In genomic region chr1:106199686-106200085, GRCm38 (mm10) we compare ENCODE assay signal across 9 mouse cellular contexts. TPM values are rescaled to one million over a fixed set of nuclear protein-coding genes. Genes with fewer than 3 reads are reported as not detected.
DNase-seq lines count a peak whose midpoint lies in the region; ATAC-seq and TF ChIP-seq lines count a peak whose summit lies in the region.
"Had no signal": no experiment of that assay in that cellular context is flagged by ENCODE, and none has a peak within 500 bp of the region (broad histone marks: within the 10 kb centered on the region; RNA-seq: fewer than 3 reads in every experiment).

No protein-coding gene starts in this region.

- peak; percentile 22 for DNase-seq in cerebellum, adult 11 months
- DNase-seq in embryonic facial prominence, embryonic 10.5 days (ENCODE audit: low spot score): peak; percentile 52
- peak; percentile 85 for DNase-seq in heart, adult 8-10 months (ENCODE audit: low spot score)
- DNase-seq in kidney, adult 2 months: peak; percentile 84
- DNase-seq in left cerebral cortex, postnatal 36 days (ENCODE audit: low spot score in 2 of 2): peak; percentile 48 to 62
- peak; percentile 61 for DNase-seq in neural tube, embryonic 11.5 days (ENCODE audit: low spot score)
- peak; percentile 60 for DNase-seq in thymus, postnatal 4 days

- ATAC-seq in cerebellum, adult (ENCODE audit: insufficient number of reproducible peaks, low FRiP score, low TSS enrichment): no peak
- ATAC-seq in neural tube, embryonic 11.5 days (ENCODE audit: insufficient read depth, low FRiP score, low TSS enrichment): peak; percentile 86

- H3K4me3 ChIP-seq in embryonic facial prominence, embryonic 10.5 days: no peak overlapping the region
- no peak overlapping the region for H3K4me3 ChIP-seq in kidney, adult 2 months (ENCODE audit: insufficient read depth, low read depth, low read length)
- H3K4me3 ChIP-seq in neural tube, embryonic 11.5 days (ENCODE audit: low read depth, low read length): no peak overlapping the region
- H3K4me3 ChIP-seq: erythroblast, embryonic 14.5 days had no signal

- peak overlapping the region; percentile 76 for H3K27ac ChIP-seq in embryonic facial prominence, embryonic 10.5 days (replicated peaks)
- no peak overlapping the region; the same call in 1 of the 2 replicates for H3K27ac ChIP-seq in kidney, adult 2 months (ENCODE audit: insufficient read depth, low read depth, low read length)
- H3K27ac ChIP-seq in neural tube, embryonic 11.5 days (ENCODE audit: low read depth, low read length): peak overlapping the region; percentile 72

- TF ChIP-seq POLR2A in kidney, adult 2 months (IDR thresholded peaks at IDR 0.05; ENCODE audit: low read depth, low read length): no peak

- no peak for TF ChIP-seq CTCF in kidney, adult 2 months (conservative IDR thresholded peaks at IDR 0.05; ENCODE audit: insufficient read depth, insufficient read length, low read depth, low read length)

- H3K4me2 ChIP-seq in neural tube, embryonic 11.5 days (ENCODE audit: low read depth): no peak overlapping the region

- H3K36me3 ChIP-seq in embryonic facial prominence, embryonic 10.5 days (replicated peaks): no peaks in the 10 kb centered on the region
- H3K36me3 ChIP-seq in kidney, adult 2 months (ENCODE audit: control insufficient read depth, insufficient read depth, low read length): no peaks in the 10 kb centered on the region
- H3K36me3 ChIP-seq in neural tube, embryonic 11.5 days (ENCODE audit: control insufficient read depth, insufficient read depth, low read length): no peaks in the 10 kb centered on the region

- 24% methylated on average over 2 of the region's 2 CpGs for WGBS in embryonic facial prominence, embryonic 10.5 days
- 35% methylated on average over 2 of the region's 2 CpGs for WGBS in kidney, adult 2 months
- 18% methylated on average over 2 of the region's 2 CpGs for WGBS in neural tube, embryonic 11.5 days

- H3K27me3 ChIP-seq in embryonic facial prominence, embryonic 10.5 days (replicated peaks; ENCODE audit: low read depth, poor library complexity, severe bottlenecking): no peaks in the 10 kb centered on the region
- no peaks in the 10 kb centered on the region for H3K27me3 ChIP-seq in kidney, adult 2 months (replicated peaks; ENCODE audit: control insufficient read depth, insufficient read depth, low read length)
- H3K27me3 ChIP-seq in neural tube, embryonic 11.5 days (ENCODE audit: control insufficient read depth, insufficient read depth, low read length): no peaks in the 10 kb centered on the region

- H3K4me1 ChIP-seq in embryonic facial prominence, embryonic 10.5 days: peaks cover 58% of the 10 kb centered on the region
- peaks cover 11% of the 10 kb centered on the region for H3K4me1 ChIP-seq in kidney, adult 2 months (ENCODE audit: control insufficient read depth, insufficient read depth, low read length)
- peaks cover 26% of the 10 kb centered on the region for H3K4me1 ChIP-seq in neural tube, embryonic 11.5 days (ENCODE audit: control insufficient read depth, insufficient read depth, low read length)

- H3K9ac ChIP-seq in neural tube, embryonic 11.5 days (ENCODE audit: low read length): no peak overlapping the region

- intact Hi-C loops in left cerebral cortex, postnatal 36 days (cut with DNase I): no loop called here

- H3K9me3 ChIP-seq in embryonic facial prominence, embryonic 10.5 days: no peaks in the 10 kb centered on the region
- no peaks in the 10 kb centered on the region for H3K9me3 ChIP-seq in neural tube, embryonic 11.5 days (ENCODE audit: control insufficient read depth, low read length)

RNA-seq across cellular contexts. Expression of gene Phlpp1, which starts 28.1 kb away (rescaled TPM):
- 3.7 and 3.8 TPM in 2 replicates for polyA plus RNA-seq in embryonic facial prominence, embryonic 10.5 days (2016; fragmentation: Nextera tagmentation; extraction: Ambion mirVana)
- total RNA-seq in heart, adult 8-10 months (2022): 10 to 100 TPM; 15.4 to 17.3 (median 16.4) TPM
- 10.2 and 12.0 TPM in 2 replicates for polyA plus RNA-seq in kidney, adult 2 months (2012; rRNA removed)
- 10 to 100 TPM; 64.2 to 65.0 TPM for total RNA-seq in left cerebral cortex, postnatal 36 days (2021)
- 6.5 and 6.6 TPM in 2 replicates for polyA plus RNA-seq in neural tube, embryonic 11.5 days (2014; fragmentation: Nextera tagmentation; extraction: Ambion mirVana)

Comparison
In these comparisons a context has a peak if more than half of its experiments do, and no peak if none do; other contexts are left out.
1. DNase-seq: peak in every context shown above with its lines; median percentile 85 in heart, adult 8-10 months; 84 in kidney, adult 2 months; 61 in neural tube, embryonic 11.5 days; 60 in thymus, postnatal 4 days; 55 in left cerebral cortex, postnatal 36 days; 52 in embryonic facial prominence, embryonic 10.5 days; 22 in cerebellum, adult 11 months.